Mouse (Mus musculus): ENCODE data around the gene Mamdc2.

DNA sequence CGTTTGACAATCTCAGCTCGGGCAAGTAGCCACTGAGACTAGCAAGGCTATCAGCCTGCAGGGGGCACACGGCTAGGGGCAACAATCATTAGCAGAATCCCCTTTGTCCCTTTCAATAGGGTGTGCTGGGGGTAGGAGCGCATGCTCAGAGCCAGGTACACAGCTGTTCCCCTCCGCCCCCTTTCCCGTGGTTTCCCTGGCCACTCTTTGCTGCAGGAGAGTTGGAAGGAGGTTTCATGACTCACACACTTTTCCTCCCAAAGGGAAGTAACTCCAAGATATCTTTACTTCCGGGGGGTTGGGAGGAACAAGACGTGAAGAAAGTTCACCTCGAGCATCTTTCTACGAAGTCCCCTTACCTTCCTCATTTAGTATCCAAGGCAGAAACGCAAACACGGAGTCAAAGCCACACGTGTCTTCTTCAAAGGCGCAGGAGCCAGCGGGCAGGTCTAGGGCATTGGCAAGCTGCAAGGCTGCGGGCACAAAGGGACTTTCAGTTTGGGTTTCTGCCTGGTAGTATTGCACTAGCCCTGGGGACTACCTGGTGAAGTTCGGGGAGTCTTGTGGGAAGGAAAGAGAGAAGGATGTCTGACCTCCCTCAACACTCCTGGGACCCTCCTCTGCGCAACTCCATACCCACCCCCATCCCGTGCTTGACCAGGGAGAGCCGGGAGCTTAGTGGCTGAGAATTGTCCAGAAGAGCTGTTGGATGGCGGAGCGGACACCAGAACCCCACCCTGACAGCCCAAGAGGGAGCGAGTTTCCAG, 838 bp downstream of the Mamdc2 start:
- TF ChIP-seq ZNF384 (IDR thresholded peaks at IDR 0.05; ENCODE audit: low read depth, low read length), result no peak
- no peak for TF ChIP-seq KAT2A (conservative IDR thresholded peaks at IDR 0.05; ENCODE audit: low read depth, low read length)

Data from MEL (cell line).